Mouse (Mus musculus) cortical plate, adult 2 months (tissue): ENCODE measurements at regions not wholly inside any gene's neighbourhood (a gene's known extent, or its start where the extent isn't known, plus 50 kb on each side); places are given as distances from the start of the nearest gene placed in this dataset.

Source experiments
- H3K27ac ChIP-seq: fragments of 200-500 bp; 2 replicates; pipeline ENCODE4 v1.5.1; 2012; ENCODE audit warnings: low read length, control low read depth, inconsistent platforms; ENCODE audit not compliant: insufficient read depth
- H3K4me1 ChIP-seq: fragments of 200-500 bp; 2 replicates; pipeline ENCODE4 v1.6.1; 2011; ENCODE audit warnings: low read length; ENCODE audit not compliant: control insufficient read depth, insufficient read depth
- H3K4me3 ChIP-seq: fragments of 200-500 bp; 2 replicates; pipeline ENCODE4 v1.5.1; 2011; ENCODE audit warnings: mild to moderate bottlenecking, low read length, control low read depth; ENCODE audit not compliant: insufficient read depth
- CTCF ChIP-seq: fragments of 200-500 bp; IDR thresholded peaks from 2 replicates; pipeline ENCODE4 v1.5.1; 2011; ENCODE audit warnings: mild to moderate bottlenecking, control low read depth, low read length; ENCODE audit not compliant: insufficient read depth; ENCODE audit errors: extremely low read depth
- POLR2A ChIP-seq: fragments of 200-500 bp; IDR thresholded peaks from 2 replicates; pipeline ENCODE4 v1.6.1; 2011; ENCODE audit warnings: mild to moderate bottlenecking, low read length, control low read depth; ENCODE audit not compliant: insufficient read depth; ENCODE audit errors: extremely low read depth

GRCm38 (mm10) chr8:102471352-102471751 is 314.1 kb downstream of the Cdh11 start:
- Histone ChIP-seq H3K4me3 (no peak overlapping the region), H3K27ac (no peak overlapping the region), H3K4me1 (no peaks in the 10 kb centered on the region)
- TF ChIP-seq CTCF, result no peak
- TF ChIP-seq POLR2A, result no peak

- Histone ChIP-seq H3K27ac (no peak overlapping the region), H3K4me3 (no peak overlapping the region), H3K4me1 (no peaks in the 10 kb centered on the region)
- TF ChIP-seq POLR2A, result no peak
- TF ChIP-seq CTCF, result no peak
These were observed 322.8 kb downstream of the Cdh11 start for GRCm38 (mm10) chr8:102462601-102463000.

- no peak overlapping the region for H3K4me3 ChIP-seq
These were observed 342.4 kb downstream of the Cdh11 start for GRCm38 (mm10) chr8:102443006-102443405.

GRCm38 (mm10) chr8:102421828-102422227 is 363.6 kb downstream of the Cdh11 start:
- H3K4me3 ChIP-seq, result no peak overlapping the region
- H3K27ac ChIP-seq, result no peak overlapping the region
- TF ChIP-seq POLR2A (no peak), CTCF (no peak)
- H3K4me1 ChIP-seq, result no peaks in the 10 kb centered on the region

More at GRCm38 (mm10) chr8:102443006-102443405, 342.4 kb downstream of the Cdh11 start:
- Histone ChIP-seq H3K4me1 (no peaks in the 10 kb centered on the region), H3K27ac (no peak overlapping the region)
- TF ChIP-seq POLR2A (no peak), CTCF (no peak)

- Histone ChIP-seq H3K4me3 (no peak overlapping the region), H3K27ac (no peak overlapping the region), H3K4me1 (no peaks in the 10 kb centered on the region)
- no peak for TF ChIP-seq CTCF
- no peak for TF ChIP-seq POLR2A
These were observed 370.5 kb downstream of the Cdh11 start for GRCm38 (mm10) chr8:102414931-102415330.

- no peak overlapping the region for H3K4me3 ChIP-seq
- H3K4me1 ChIP-seq, result no peaks in the 10 kb centered on the region
- no peak overlapping the region for H3K27ac ChIP-seq
- TF ChIP-seq POLR2A, result no peak
These were observed 372.0 kb downstream of the Cdh11 start for GRCm38 (mm10) chr8:102413446-102413845.

GRCm38 (mm10) chr8:102387591-102387990 is 397.9 kb downstream of the Cdh11 start:
- H3K4me3 ChIP-seq, result no peak overlapping the region
- no peaks in the 10 kb centered on the region for H3K4me1 ChIP-seq
- TF ChIP-seq CTCF (no peak), POLR2A (no peak)
- H3K27ac ChIP-seq, result no peak overlapping the region

GRCm38 (mm10) chr8:102345392-102345791 is 440.1 kb downstream of the Cdh11 start:
- TF ChIP-seq CTCF, result no peak
- no peak for TF ChIP-seq POLR2A
- Histone ChIP-seq H3K4me3 (no peak overlapping the region), H3K4me1 (no peaks in the 10 kb centered on the region), H3K27ac (no peak overlapping the region)

- H3K27ac ChIP-seq, result no peak overlapping the region
- TF ChIP-seq CTCF (no peak), POLR2A (no peak)
- no peaks in the 10 kb centered on the region for H3K4me1 ChIP-seq
These were observed 452.9 kb downstream of the Cdh11 start for GRCm38 (mm10) chr8:102332511-102332910.

GRCm38 (mm10) chr8:102331151-102331550 is 454.3 kb downstream of the Cdh11 start:
- H3K4me1 ChIP-seq, result no peaks in the 10 kb centered on the region
- no peak overlapping the region for H3K4me3 ChIP-seq
- H3K27ac ChIP-seq, result no peak overlapping the region
- TF ChIP-seq POLR2A (no peak), CTCF (no peak)

More at GRCm38 (mm10) chr8:102332511-102332910, 452.9 kb downstream of the Cdh11 start:
- no peak overlapping the region for H3K4me3 ChIP-seq
